Mouse (Mus musculus) heart, embryonic 16.5 days (tissue): ENCODE measurements around the gene Ddx6. TPM values are rescaled to one million over a fixed set of nuclear protein-coding genes. Genes with fewer than 3 reads are reported as not detected.

Source experiments
- ATAC-seq: fragments of 200-750 bp; cut with Nextera tagmentation; replicated peaks from 2 replicates; pipeline ENCODE4 v1.8.0; 2017; ENCODE audit warnings: moderate number of reproducible peaks; ENCODE audit not compliant: insufficient read depth, low FRiP score; ENCODE audit errors: extremely low read depth
- H3K27ac ChIP-seq: fragments of 300-500 bp; sonication (generic); 2 replicates; pipeline ENCODE4 v1.5.1; 2014; ENCODE audit warnings: mild to moderate bottlenecking, low read length, control low read depth, moderate library complexity
- H3K27me3 ChIP-seq: fragments of 300-500 bp; sonication (generic); 2 replicates; pipeline ENCODE4 v1.6.1; 2014; ENCODE audit warnings: low read length, mixed read lengths; ENCODE audit not compliant: control insufficient read depth, insufficient read depth
- H3K36me3 ChIP-seq: fragments of 300-500 bp; sonication (generic); 2 replicates; pipeline ENCODE4 v1.6.1; 2014; ENCODE audit not compliant: control insufficient read depth, insufficient read depth
- H3K4me1 ChIP-seq: fragments of 300-500 bp; sonication (generic); 2 replicates; pipeline ENCODE4 v1.6.1; 2014; ENCODE audit warnings: low read length, mixed read lengths; ENCODE audit not compliant: control insufficient read depth, insufficient read depth
- H3K4me2 ChIP-seq: fragments of 300-500 bp; sonication (generic); 2 replicates; pipeline ENCODE4 v1.6.1; 2014; ENCODE audit warnings: low read depth, mild to moderate bottlenecking, control low read depth, low read length
- H3K4me3 ChIP-seq: fragments of 300-500 bp; sonication (generic); 2 replicates; pipeline ENCODE4 v1.5.1; 2014; ENCODE audit warnings: mild to moderate bottlenecking, control low read depth, low read length
- H3K9ac ChIP-seq: fragments of 300-500 bp; sonication (generic); 2 replicates; pipeline ENCODE4 v1.6.1; 2014; ENCODE audit warnings: low read length, control low read depth
- H3K9me3 ChIP-seq: fragments of 300-500 bp; sonication (generic); replicated peaks from 2 replicates; pipeline ENCODE4 v1.6.1; 2016; ENCODE audit warnings: low read length; ENCODE audit not compliant: control insufficient read depth
- WGBS: fragments of 180-500 bp; shearing (Covaris S2); extraction: QIAGEN DNeasy Blood & Tissue Kit; methylation state at CpG from one replicate; pipeline ENCODE4 v1.1.7; 2014; 5-methylcytosine and 5-hydroxymethylcytosine counted together
- polyA plus RNA-seq: library from polyadenylated mRNA; unstranded; fragments of >200 nt; fragmentation: Nextera tagmentation; extraction: Ambion mirVana; gene quantifications from 2 replicates; pipeline ENCODE4 v1.2.1, GENCODE M21; 2015

Ddx6 gene
- polyA plus RNA-seq, 1 experiment from 2014 or later = 9.2 TPM

GRCm38 (mm10) chr9:44685346-44686330 is 80.9 kb downstream of the Ddx6 start:
- ATAC-seq = peak; percentile 49; the same call in 1 of the 2 replicates
- peaks cover 2% of the 10 kb centered on the region for H3K4me1 ChIP-seq
- no peak overlapping the region for H3K9ac ChIP-seq
- H3K4me2 ChIP-seq = no peak overlapping the region
- H3K4me3 ChIP-seq = no peak overlapping the region
- H3K9me3 ChIP-seq = no peaks in the 10 kb centered on the region
- WGBS = 39% methylated on average over 14 of the region's 14 CpGs
- no peak overlapping the region for H3K27ac ChIP-seq
- no peaks in the 10 kb centered on the region for H3K27me3 ChIP-seq
- peaks cover 21% of the 10 kb centered on the region for H3K36me3 ChIP-seq

- WGBS = 81% methylated on average over 5 of the region's 5 CpGs
- ATAC-seq = no peak
- H3K9ac ChIP-seq = no peak overlapping the region
- H3K36me3 ChIP-seq = peaks cover 21% of the 10 kb centered on the region
- no peak overlapping the region for H3K4me3 ChIP-seq
- H3K9me3 ChIP-seq = no peaks in the 10 kb centered on the region
- peaks cover 12% of the 10 kb centered on the region for H3K4me1 ChIP-seq
- H3K27me3 ChIP-seq = no peaks in the 10 kb centered on the region
- H3K4me2 ChIP-seq = no peak overlapping the region
- peak overlapping the region; percentile 19; the same call in 1 of the 2 replicates for H3K27ac ChIP-seq
These were observed 81.9 kb downstream of the Ddx6 start for GRCm38 (mm10) chr9:44686638-44687037.

GRCm38 (mm10) chr9:44688013-44688412 is 83.3 kb downstream of the Ddx6 start:
- no peaks in the 10 kb centered on the region for H3K27me3 ChIP-seq
- peaks cover 23% of the 10 kb centered on the region for H3K36me3 ChIP-seq
- WGBS = 64% methylated on average over 9 of the region's 9 CpGs

More at GRCm38 (mm10) chr9:44688013-44688412, 83.3 kb downstream of the Ddx6 start:
- Histone ChIP-seq H3K27ac (no peak overlapping the region), H3K9me3 (no peaks in the 10 kb centered on the region), H3K4me3 (no peak overlapping the region), H3K4me1 (peaks cover 21% of the 10 kb centered on the region), H3K4me2 (no peak overlapping the region), H3K9ac (no peak overlapping the region)
- no peak for ATAC-seq

Other genes starting within 250 kb of the Ddx6 start
- gene Vps11, start 243.2 kb upstream of the Ddx6 start, polyA plus RNA-seq = 20.9 and 23.1 TPM in 2 replicates
- 14.6 and 18.0 TPM in 2 replicates for gene Hyou1, start 225.4 kb upstream of the Ddx6 start, polyA plus RNA-seq
- gene Slc37a4, start 208.0 kb upstream of the Ddx6 start, polyA plus RNA-seq = 37.8 and 42.0 TPM in 2 replicates
- 862 and 919 TPM in 2 replicates for gene Rps25, start 197.8 kb upstream of the Ddx6 start, polyA plus RNA-seq
- 84.4 and 90.3 TPM in 2 replicates for gene Trappc4, start 197.3 kb upstream of the Ddx6 start, polyA plus RNA-seq
- gene Ccdc84, start 186.3 kb upstream of the Ddx6 start, polyA plus RNA-seq = 21.3 and 23.5 TPM in 2 replicates
- not detected in 2 replicates for gene Foxr1, start 163.8 kb upstream of the Ddx6 start, polyA plus RNA-seq
- 0.50 TPM in 1 of 2 replicates, not detected in the other for gene Upk2, start 149.9 kb upstream of the Ddx6 start, polyA plus RNA-seq
- 11.1 and 11.3 TPM in 2 replicates for gene Bcl9l, start 122.1 kb upstream of the Ddx6 start, polyA plus RNA-seq
- gene Cxcr5, start 43.0 kb upstream of the Ddx6 start, polyA plus RNA-seq = 0.17 and 0.35 TPM in 2 replicates
- 0.07 TPM in 1 of 2 replicates, not detected in the other for gene Treh, start 68.3 kb downstream of the Ddx6 start, polyA plus RNA-seq
- gene Phldb1, start 130.3 kb downstream of the Ddx6 start, polyA plus RNA-seq = 25.9 and 30.4 TPM in 2 replicates
- gene Arcn1, start 163.0 kb downstream of the Ddx6 start, polyA plus RNA-seq = 120 and 132 TPM in 2 replicates
- 56.9 and 65.2 TPM in 2 replicates for gene Ift46, start 163.0 kb downstream of the Ddx6 start, polyA plus RNA-seq
- 2.7 TPM in 2 replicates for gene Tmem25, start 194.4 kb downstream of the Ddx6 start, polyA plus RNA-seq
- gene Ttc36, start 198.2 kb downstream of the Ddx6 start, polyA plus RNA-seq = 0.39 and 1.1 TPM in 2 replicates